Mouse (Mus musculus) midbrain, embryonic 15.5 days (tissue): ENCODE results near the gene Nectin4. TPM values are rescaled to one million over a fixed set of nuclear protein-coding genes. Genes with fewer than 3 reads are reported as not detected.
A peak's percentile ranks its signal among the peaks of the same experiment; 100 is the strongest.
"Not testable (repeated sequence)": the region's sequence is repeated elsewhere in the genome, so short reads cannot be mapped to it uniquely, and the experiment has no call there.

Source experiments
- ATAC-seq: fragments of 200-750 bp; cut with Nextera tagmentation; replicated peaks from 2 replicates; pipeline ENCODE4 v1.8.0; 2017; ENCODE audit warnings: moderate TSS enrichment
- H3K27ac ChIP-seq: fragments of 300-500 bp; sonication (generic); 2 replicates; pipeline ENCODE4 v1.5.1; 2015; ENCODE audit warnings: mild to moderate bottlenecking, inconsistent platforms
- H3K27me3 ChIP-seq: fragments of 300-500 bp; sonication (generic); replicated peaks from 2 replicates; pipeline ENCODE4 v1.6.1; 2015; ENCODE audit warnings: inconsistent platforms
- H3K36me3 ChIP-seq: fragments of 300-500 bp; sonication (generic); replicated peaks from 2 replicates; pipeline ENCODE4 v1.6.1; 2015; ENCODE audit warnings: inconsistent platforms
- H3K4me1 ChIP-seq: fragments of 300-500 bp; sonication (generic); 2 replicates; pipeline ENCODE4 v1.6.1; 2015; ENCODE audit warnings: inconsistent platforms
- H3K4me2 ChIP-seq: fragments of 300-500 bp; sonication (generic); 2 replicates; pipeline ENCODE4 v1.6.1; 2015; ENCODE audit warnings: inconsistent platforms, mild to moderate bottlenecking, moderate library complexity
- H3K4me3 ChIP-seq: fragments of 300-500 bp; sonication (generic); 2 replicates; pipeline ENCODE4 v1.5.1; 2015; ENCODE audit warnings: mild to moderate bottlenecking, inconsistent platforms
- H3K9ac ChIP-seq: fragments of 300-500 bp; sonication (generic); 2 replicates; pipeline ENCODE4 v1.6.1; 2015; ENCODE audit warnings: mild to moderate bottlenecking, inconsistent platforms
- H3K9me3 ChIP-seq: fragments of 300-500 bp; sonication (generic); 2 replicates; pipeline ENCODE4 v1.6.1; 2016; ENCODE audit warnings: inconsistent platforms
- WGBS: fragments of 180-500 bp; shearing (Covaris S2); methylation state at CpG from one replicate; pipeline ENCODE4 v1.1.7; 2015; ENCODE audit warnings: mixed read lengths; 5-methylcytosine and 5-hydroxymethylcytosine counted together
- polyA plus RNA-seq: library from polyadenylated mRNA; unstranded; fragments of >200 nt; fragmentation: Nextera tagmentation; extraction: Ambion mirVana; gene quantifications from 2 replicates; pipeline ENCODE4 v1.2.1, GENCODE M21; 2015

Gene Nectin4
- polyA plus RNA-seq, result 3.1 and 3.6 TPM in 2 replicates

- no peak within 1 kb of the TSS for H3K27ac ChIP-seq
- H3K9me3 ChIP-seq, result no peaks in the 10 kb centered on the region
- 0 out of 2 replicates have a peak, but pooled peaks cover 5% of the 10 kb centered on the region for H3K27me3 ChIP-seq
- no peak within 1 kb of the TSS for H3K4me3 ChIP-seq
- ATAC-seq, result no peak
- no peaks in the 10 kb centered on the region for H3K36me3 ChIP-seq
- no peak within 1 kb of the TSS for H3K9ac ChIP-seq
- WGBS, result 44% methylated on average over 20 of the region's 20 CpGs
- no peaks in the 10 kb centered on the region for H3K4me1 ChIP-seq
- H3K4me2 ChIP-seq, result no peak within 1 kb of the TSS
Measured at GRCm38 (mm10) chr1:171369845-171370556, at the start of gene Nectin4. Gene Nectin4 (plus strand): TSS chr1:171370099.

GRCm38 (mm10) chr1:171320151-171320550 lies 49.7 kb upstream of the Nectin4 start:
- Histone ChIP-seq H3K9me3 (no peaks in the 10 kb centered on the region), H3K4me1 (no peaks in the 10 kb centered on the region), H3K4me2 (no peak overlapping the region), H3K27ac (no peak overlapping the region), H3K36me3 (no peaks in the 10 kb centered on the region), H3K9ac (no peak overlapping the region), H3K4me3 (no peak overlapping the region), H3K27me3 (no peaks in the 10 kb centered on the region)
- no peak for ATAC-seq
- 18% methylated on average over 5 of the region's 5 CpGs for WGBS

GRCm38 (mm10) chr1:171321415-171321814 lies 48.5 kb upstream of the Nectin4 start:
- Histone ChIP-seq H3K9ac (no peak overlapping the region), H3K9me3 (no peaks in the 10 kb centered on the region), H3K4me1 (peaks cover 9% of the 10 kb centered on the region), H3K4me2 (no peak overlapping the region), H3K27ac (no peak overlapping the region), H3K4me3 (no peak overlapping the region), H3K27me3 (no peaks in the 10 kb centered on the region), H3K36me3 (no peaks in the 10 kb centered on the region)
- ATAC-seq, result no peak

GRCm38 (mm10) chr1:171322012-171322411 lies 47.9 kb upstream of the Nectin4 start:
- Histone ChIP-seq H3K9me3 (no peaks in the 10 kb centered on the region), H3K4me3 (no peak overlapping the region), H3K27ac (no peak overlapping the region), H3K36me3 (no peaks in the 10 kb centered on the region), H3K4me2 (no peak overlapping the region), H3K4me1 (peaks cover 13% of the 10 kb centered on the region), H3K9ac (no peak overlapping the region), H3K27me3 (no peaks in the 10 kb centered on the region)
- 88% methylated on average over 1 of the region's 1 CpGs for WGBS
- peak; percentile 45 for ATAC-seq

- H3K36me3 ChIP-seq, result no peaks in the 10 kb centered on the region
- H3K4me3 ChIP-seq, result no peak overlapping the region
- no peaks in the 10 kb centered on the region for H3K9me3 ChIP-seq
- H3K27me3 ChIP-seq, result no peaks in the 10 kb centered on the region
- no peak overlapping the region for H3K9ac ChIP-seq
- H3K4me2 ChIP-seq, result no peak overlapping the region
- peaks cover 33% of the 10 kb centered on the region for H3K4me1 ChIP-seq
- 85% methylated on average over 2 of the region's 2 CpGs for WGBS
- H3K27ac ChIP-seq, result no peak overlapping the region
- ATAC-seq, result no peak
Measured at GRCm38 (mm10) chr1:171325571-171325970, 44.3 kb upstream of the Nectin4 start.

- H3K27ac ChIP-seq, H3K27me3 ChIP-seq, H3K4me2 ChIP-seq, H3K9ac ChIP-seq, ATAC-seq, H3K9me3 ChIP-seq, H3K36me3 ChIP-seq, H3K4me3 ChIP-seq: not testable (repeated sequence)
- H3K4me1 ChIP-seq, result peaks cover 42% of the 10 kb centered on the region
- WGBS, result 95% methylated on average over 4 of the region's 4 CpGs
Measured at GRCm38 (mm10) chr1:171326588-171326987, 43.3 kb upstream of the Nectin4 start.

- Histone ChIP-seq H3K9me3 (no peaks in the 10 kb centered on the region), H3K36me3 (no peaks in the 10 kb centered on the region), H3K9ac (peak overlapping the region; percentile 95), H3K4me1 (peaks cover 53% of the 10 kb centered on the region), H3K27ac (peak overlapping the region; percentile 99), H3K4me2 (peak overlapping the region; percentile 64), H3K4me3 (peak overlapping the region; percentile 93), H3K27me3 (no peaks in the 10 kb centered on the region)
- no peak; the same call in 1 of the 2 replicates for ATAC-seq
- WGBS, result 37% methylated on average over 9 of the region's 9 CpGs
Measured at GRCm38 (mm10) chr1:171328244-171328643, 41.7 kb upstream of the Nectin4 start.

GRCm38 (mm10) chr1:171328839-171329432 lies 41.0 kb upstream of the Nectin4 start, which contains the start of gene Dedd:
Gene Dedd (plus strand): TSS chr1:171329145.
- Histone ChIP-seq H3K4me3 (peak within 1 kb of the TSS; percentile 93), H3K4me1 (peaks cover 57% of the 10 kb centered on the region), H3K9me3 (no peaks in the 10 kb centered on the region), H3K27ac (peak within 1 kb of the TSS; percentile 99), H3K36me3 (no peaks in the 10 kb centered on the region), H3K27me3 (no peaks in the 10 kb centered on the region), H3K4me2 (peak within 1 kb of the TSS; percentile 64), H3K9ac (peak within 1 kb of the TSS; percentile 95)
- peak; percentile 97 for ATAC-seq
- 1% methylated on average over 43 of the region's 48 CpGs for WGBS

GRCm38 (mm10) chr1:171329433-171330215 lies 40.3 kb upstream of the Nectin4 start:
- no peaks in the 10 kb centered on the region for H3K9me3 ChIP-seq
- H3K4me1 ChIP-seq, result peaks cover 57% of the 10 kb centered on the region
- peak; percentile 86 for ATAC-seq
- WGBS, result 1% methylated on average over 59 of the region's 61 CpGs
- H3K27ac ChIP-seq, result peak overlapping the region; percentile 99
- H3K4me2 ChIP-seq, result peak overlapping the region; percentile 64
- H3K27me3 ChIP-seq, result no peaks in the 10 kb centered on the region
- peak overlapping the region; percentile 95 for H3K9ac ChIP-seq
- H3K4me3 ChIP-seq, result peak overlapping the region; percentile 93
- H3K36me3 ChIP-seq, result no peaks in the 10 kb centered on the region

GRCm38 (mm10) chr1:171330216-171330560 lies 39.7 kb upstream of the Nectin4 start:
- H3K9me3 ChIP-seq, result no peaks in the 10 kb centered on the region
- WGBS, result under 1% methylated on average over 4 of the region's 4 CpGs

GRCm38 (mm10) chr1:171342262-171343207 lies 27.4 kb upstream of the Nectin4 start:
- Histone ChIP-seq H3K27me3 (no peaks in the 10 kb centered on the region), H3K9ac (no peak overlapping the region), H3K27ac (no peak overlapping the region), H3K9me3 (0 out of 2 replicates have a peak, but pooled peaks cover 6% of the 10 kb centered on the region), H3K36me3 (peaks cover 49% of the 10 kb centered on the region), H3K4me3 (no peak overlapping the region), H3K4me1 (peaks cover 24% of the 10 kb centered on the region), H3K4me2 (no peak overlapping the region)
- 97% methylated on average over 16 of the region's 16 CpGs for WGBS
- ATAC-seq, result no peak

More at GRCm38 (mm10) chr1:171330216-171330560, 39.7 kb upstream of the Nectin4 start:
- H3K4me1 ChIP-seq, result peaks cover 57% of the 10 kb centered on the region
- H3K27ac ChIP-seq, result peak overlapping the region; percentile 99
- ATAC-seq, result no peak
- H3K4me2 ChIP-seq, result peak overlapping the region; percentile 64
- H3K9ac ChIP-seq, result peak overlapping the region; percentile 95
- no peaks in the 10 kb centered on the region for H3K27me3 ChIP-seq
- peak overlapping the region; percentile 93 for H3K4me3 ChIP-seq
- H3K36me3 ChIP-seq, result no peaks in the 10 kb centered on the region
